Mouse (Mus musculus) limb, embryonic 14.5 days (tissue): ENCODE results near the gene Draxin. TPM values are rescaled to one million over a fixed set of nuclear protein-coding genes. Genes with fewer than 3 reads are reported as not detected.
"Not testable (repeated sequence)": the region's sequence is repeated elsewhere in the genome, so short reads cannot be mapped to it uniquely, and the experiment has no call there.

Experiments used
- ATAC-seq: fragments of 200-750 bp; cut with Nextera tagmentation; 2 replicates; pipeline ENCODE4 v1.8.0; 2017; ENCODE audit warnings: low read depth, moderate number of reproducible peaks, moderate TSS enrichment; ENCODE audit not compliant: low FRiP score
- DNase-seq: peaks from one replicate; pipeline ENCODE4 v3.0.0-alpha.2; 2015; ENCODE audit warnings: low spot score
- H3K27ac ChIP-seq: fragments of 300-500 bp; sonication (generic); replicated peaks from 2 replicates; pipeline ENCODE4 v1.5.1; 2014; ENCODE audit warnings: low read depth, mild to moderate bottlenecking, low read length, moderate library complexity, mixed read lengths
- H3K27me3 ChIP-seq: fragments of 300-500 bp; sonication (generic); 2 replicates; pipeline ENCODE4 v1.6.1; 2014; ENCODE audit warnings: low read length, mixed read lengths; ENCODE audit not compliant: control insufficient read depth, insufficient read depth
- H3K36me3 ChIP-seq: fragments of 300-500 bp; sonication (generic); 2 replicates; pipeline ENCODE4 v1.6.1; 2014; ENCODE audit warnings: mild to moderate bottlenecking, low read length, moderate library complexity, mixed read lengths; ENCODE audit not compliant: control insufficient read depth, insufficient read depth
- H3K4me1 ChIP-seq: fragments of 300-500 bp; sonication (generic); 2 replicates; pipeline ENCODE4 v1.6.1; 2014; ENCODE audit warnings: antibody characterized with exemption, low read length, mixed read lengths; ENCODE audit not compliant: control insufficient read depth, insufficient read depth
- H3K4me2 ChIP-seq: fragments of 300-500 bp; sonication (generic); replicated peaks from 2 replicates; pipeline ENCODE4 v1.6.1; 2014; ENCODE audit warnings: low read depth, mild to moderate bottlenecking, low read length, moderate library complexity; ENCODE audit not compliant: severe bottlenecking
- H3K4me3 ChIP-seq: fragments of 300-500 bp; sonication (generic); replicated peaks from 2 replicates; pipeline ENCODE4 v1.5.1; 2014; ENCODE audit warnings: low read length
- H3K9ac ChIP-seq: fragments of 300-500 bp; sonication (generic); 2 replicates; pipeline ENCODE4 v1.6.1; 2014; ENCODE audit warnings: mild to moderate bottlenecking, low read depth, low read length, moderate library complexity; ENCODE audit not compliant: severe bottlenecking
- H3K9me3 ChIP-seq: fragments of 300-500 bp; sonication (generic); 2 replicates; pipeline ENCODE4 v1.6.1; 2016; ENCODE audit warnings: low read length; ENCODE audit not compliant: control insufficient read depth
- POLR2A ChIP-seq: fragments of 200-500 bp; IDR thresholded peaks from 2 replicates; pipeline ENCODE4 v1.8.0; 2012; ENCODE audit warnings: inconsistent platforms, mild to moderate bottlenecking, moderate library complexity, borderline replicate concordance; ENCODE audit not compliant: insufficient read depth, insufficient read length; ENCODE audit errors: extremely low read depth
- WGBS: fragments of 180-500 bp; shearing (Covaris S2); extraction: QIAGEN DNeasy Blood & Tissue Kit; methylation state at CpG from one replicate; pipeline ENCODE4 v1.1.7; 2014; 5-methylcytosine and 5-hydroxymethylcytosine counted together
- polyA plus RNA-seq, 2 experiments: library from polyadenylated mRNA; depleted of rRNA in 1 of 2; stranded (reverse) in 1 of 2; unstranded in 1 of 2; fragments of >200 nt; fragmentation: Nextera tagmentation in 1 of 2; extraction: Ambion mirVana in 1 of 2; gene quantifications; 2 replicates each; pipeline versions ENCODE4 v1.2.1 to v1.2.3; 2012 to 2014

Gene Draxin
- 1.5 and 1.7 TPM in 2 replicates for polyA plus RNA-seq (2012; rRNA removed)
- 0.45 and 0.50 TPM in 2 replicates for polyA plus RNA-seq (2014; fragmentation: Nextera tagmentation; extraction: Ambion mirVana)

DNA sequence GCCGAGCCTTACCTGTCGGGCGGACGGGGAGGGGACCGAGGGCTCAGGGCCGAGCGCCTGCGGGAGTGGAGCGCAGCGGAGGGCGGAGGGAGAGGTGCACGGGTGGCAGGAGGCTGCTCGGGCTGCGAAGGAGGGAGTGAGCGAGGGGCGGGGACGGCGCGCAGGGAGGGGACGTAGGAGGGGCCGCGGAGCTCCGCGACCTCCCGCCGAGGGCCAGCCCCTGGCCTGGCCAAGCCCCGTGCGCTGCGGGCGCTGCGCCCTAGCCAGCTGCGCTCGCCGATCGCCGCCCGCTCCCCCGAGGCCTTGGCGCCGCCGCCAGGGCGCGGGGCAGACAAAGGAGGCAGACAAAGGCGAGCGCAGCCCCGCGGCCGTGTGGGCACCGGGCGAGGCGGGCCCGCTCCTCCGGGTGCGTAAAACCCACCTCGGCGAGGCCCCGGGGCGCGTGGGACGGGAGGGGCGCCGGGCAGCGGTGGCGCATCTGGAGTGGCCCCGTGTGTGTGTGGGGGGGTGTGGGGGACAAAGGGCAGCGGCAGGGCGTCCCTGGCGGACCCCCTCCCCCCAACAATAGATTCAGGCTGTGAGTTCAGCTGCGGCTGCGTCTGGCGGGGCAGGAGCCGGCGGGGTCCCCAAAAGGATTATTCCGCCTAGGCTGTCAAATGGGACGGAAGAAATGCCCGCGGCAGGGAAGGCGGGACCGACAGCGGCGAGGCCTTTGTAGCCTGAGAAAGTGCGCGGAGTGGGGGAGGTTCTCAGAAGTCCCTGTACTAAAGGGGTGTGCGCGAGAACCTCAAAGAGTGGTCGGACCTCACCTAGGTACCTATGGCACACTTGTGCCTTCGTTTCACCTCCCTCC lies at the start of gene Draxin:
Gene Draxin, minus strand, starts transcription at position 138 of the 853 bp plus-strand sequence.
- peak; percentile 67 for DNase-seq
- peaks cover 16% of the 10 kb centered on the region; the same call in 1 of the 2 replicates for H3K27me3 ChIP-seq
- peak within 1 kb of the TSS; percentile 94 for H3K4me2 ChIP-seq
- peak within 1 kb of the TSS; percentile 38; the same call in 1 of the 2 replicates for H3K27ac ChIP-seq
- no peaks in the 10 kb centered on the region for H3K9me3 ChIP-seq
- peak within 1 kb of the TSS; percentile 88 for H3K9ac ChIP-seq
- WGBS: under 1% methylated on average over 20 of the region's 87 CpGs
- H3K36me3 ChIP-seq: no peaks in the 10 kb centered on the region
- peak; percentile 60; the same call in 1 of the 2 replicates for TF ChIP-seq POLR2A
- peak; percentile 91 for ATAC-seq
- peaks cover 6% of the 10 kb centered on the region; the same call in 1 of the 2 replicates for H3K4me1 ChIP-seq
- peak within 1 kb of the TSS; percentile 78 for H3K4me3 ChIP-seq

GRCm38 (mm10) chr4:148177716-148178115 lies 47.2 kb upstream of the Draxin start:
- no peaks in the 10 kb centered on the region for H3K9me3 ChIP-seq
- ATAC-seq: no peak
- H3K4me1 ChIP-seq: no peaks in the 10 kb centered on the region; the same call in 1 of the 2 replicates
- H3K4me2 ChIP-seq: no peak overlapping the region
- DNase-seq: no peak
- no peak overlapping the region for H3K27ac ChIP-seq
- TF ChIP-seq POLR2A: no peak
- no peak overlapping the region for H3K9ac ChIP-seq
- H3K4me3 ChIP-seq: no peak overlapping the region
- no peaks in the 10 kb centered on the region for H3K36me3 ChIP-seq
- H3K27me3 ChIP-seq: peaks cover 38% of the 10 kb centered on the region

DNA sequence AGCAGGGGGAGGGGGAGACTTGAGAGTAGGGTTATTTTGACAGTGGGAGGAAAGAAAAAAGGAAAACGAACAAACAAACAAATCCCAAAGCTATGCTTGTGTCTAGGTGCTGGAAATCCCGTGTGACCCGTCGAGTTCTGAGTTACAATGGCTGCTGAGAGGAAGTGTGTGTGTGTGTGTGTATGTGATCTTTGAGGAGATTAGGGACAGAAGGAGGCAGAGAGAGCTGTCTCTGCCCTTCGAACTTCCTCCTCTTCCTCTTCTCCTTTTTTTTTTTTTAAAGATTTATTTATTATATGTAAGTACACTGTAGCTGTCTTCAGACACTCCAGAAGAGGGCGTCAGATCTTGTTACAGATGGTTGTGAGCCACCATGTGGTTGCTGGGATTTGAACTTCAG lies 46.1 kb upstream of the Draxin start:
- not testable (repeated sequence) for ATAC-seq, DNase-seq, H3K4me3 ChIP-seq, H3K4me2 ChIP-seq, H3K9ac ChIP-seq, H3K9me3 ChIP-seq, H3K27ac ChIP-seq, H3K36me3 ChIP-seq, H3K4me1 ChIP-seq
- peaks cover 49% of the 10 kb centered on the region for H3K27me3 ChIP-seq
- WGBS: 81% methylated on average over 5 of the region's 6 CpGs

DNA sequence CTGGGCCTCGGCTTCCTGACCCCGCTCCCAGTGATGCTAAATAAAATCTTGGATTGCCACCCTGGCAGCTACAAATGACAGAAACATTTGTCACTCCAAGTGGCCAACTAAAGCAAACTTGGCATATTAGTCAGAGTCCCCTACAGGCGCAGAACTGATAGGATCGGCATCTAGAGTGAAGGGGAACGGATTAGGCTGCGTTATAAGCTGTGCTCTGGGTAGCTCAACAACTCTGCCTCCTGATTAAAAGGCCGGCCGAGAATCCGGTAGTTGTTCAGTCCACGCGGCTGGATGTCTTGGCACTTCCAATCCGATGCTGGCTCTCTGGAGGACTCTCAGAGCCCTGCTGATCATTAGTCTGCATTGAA lies 44.0 kb upstream of the Draxin start:
- no peak for ATAC-seq
- H3K4me2 ChIP-seq: no peak overlapping the region
- no peak for TF ChIP-seq POLR2A
- WGBS: 15% methylated on average over 12 of the region's 12 CpGs
- H3K27ac ChIP-seq: no peak overlapping the region
- no peak overlapping the region for H3K4me3 ChIP-seq
- H3K36me3 ChIP-seq: no peaks in the 10 kb centered on the region
- H3K9me3 ChIP-seq: no peaks in the 10 kb centered on the region
- no peak overlapping the region for H3K9ac ChIP-seq
- H3K4me1 ChIP-seq: no peaks in the 10 kb centered on the region; the same call in 1 of the 2 replicates
- no peak for DNase-seq
- H3K27me3 ChIP-seq: peaks cover 65% of the 10 kb centered on the region

GRCm38 (mm10) chr4:148173811-148174494 lies 43.5 kb upstream of the Draxin start:
- no peak for TF ChIP-seq POLR2A
- H3K4me2 ChIP-seq: peak overlapping the region; percentile 19; the same call in 1 of the 2 replicates
- H3K27ac ChIP-seq: no peak overlapping the region
- no peak overlapping the region for H3K9ac ChIP-seq
- WGBS: 2% methylated on average over 29 of the region's 30 CpGs
- H3K4me3 ChIP-seq: 0 out of 2 replicates have a peak overlapping the region, but pooled peaks have one; percentile 4
- no peaks in the 10 kb centered on the region for H3K36me3 ChIP-seq
- no peak for DNase-seq
- no peaks in the 10 kb centered on the region; the same call in 1 of the 2 replicates for H3K4me1 ChIP-seq
- no peaks in the 10 kb centered on the region for H3K9me3 ChIP-seq
- ATAC-seq: no peak
- peaks cover 67% of the 10 kb centered on the region for H3K27me3 ChIP-seq
